Mouse (Mus musculus): ENCODE results near the gene Gc. TPM values are rescaled to one million over a fixed set of nuclear protein-coding genes. Genes with fewer than 3 reads are reported as not detected.

Gene Gc
- total RNA-seq, 2 experiments from 2014 or later: not detected

Other genes with a start within 250 kb of the Gc start
- gene Npffr2, start 69.5 kb upstream of the Gc start, total RNA-seq (2021): not detected